Mouse (Mus musculus): ENCODE measurements around the gene Nr2f2.

DNA sequence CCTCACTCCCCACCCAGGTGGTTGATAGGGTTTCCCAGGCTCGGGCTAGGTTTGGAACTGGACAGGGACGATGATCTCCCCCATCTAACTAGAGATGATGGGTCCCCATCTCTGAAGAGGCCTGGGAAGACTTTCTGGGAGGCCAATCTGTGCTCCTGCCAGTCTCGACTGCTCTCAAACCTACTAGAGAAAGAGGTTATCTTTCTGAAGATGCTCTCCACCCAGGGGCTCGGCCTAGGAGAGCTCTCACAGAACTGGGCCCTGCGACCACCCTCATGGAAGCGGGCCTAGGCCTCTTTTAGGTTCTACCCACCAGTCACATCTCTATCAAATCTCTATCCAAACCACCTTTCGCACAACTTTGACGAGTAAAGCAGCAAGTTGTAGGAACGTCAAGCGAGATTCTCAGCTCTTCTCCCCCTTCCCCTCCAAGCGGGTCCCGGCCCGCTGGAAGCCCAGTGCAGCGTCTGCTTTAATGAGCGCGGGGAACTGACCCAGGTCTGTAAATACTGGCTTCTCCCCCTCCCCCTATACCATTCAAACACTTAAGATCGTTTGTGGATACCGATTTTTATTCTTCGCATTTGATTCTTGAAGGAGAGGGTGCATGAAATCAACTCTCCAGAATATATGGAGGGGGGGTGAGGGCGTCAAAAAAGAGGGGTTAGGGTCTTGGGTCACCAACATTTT is 16.4 kb downstream of the Nr2f2 start:
- no peak for TF ChIP-seq GATA1 (IDR thresholded peaks at IDR 0.05; ENCODE audit: borderline replicate concordance, low read length)
- no peak for TF ChIP-seq FLI1 (IDR thresholded peaks at IDR 0.05; ENCODE audit: low read length)
